Mouse (Mus musculus) erythroblast, adult 5-6 weeks (primary cell): ENCODE data around the gene Cltc. TPM values are rescaled to one million over a fixed set of nuclear protein-coding genes. Genes with fewer than 3 reads are reported as not detected.
"Not testable (repeated sequence)": the region's sequence is repeated elsewhere in the genome, so short reads cannot be mapped to it uniquely, and the experiment has no call there.

ENCODE experiments used
- ATAC-seq: replicated peaks from 2 replicates; pipeline ENCODE4 v1.8.0; 2016; ENCODE audit warnings: moderate number of reproducible peaks, mild to moderate bottlenecking, moderate TSS enrichment, inconsistent platforms; ENCODE audit not compliant: poor library complexity, low FRiP score, severe bottlenecking
- total RNA-seq, 2 experiments: library from RNA; stranded (forward) in 1 of 2; stranded (reverse) in 1 of 2; fragments of 150-400 nt in 1 of 2; fragments of 200-764, 138-1000 nt in 1 of 2; gene quantifications; 2 replicates each; pipeline versions ENCODE4 v1.2.3 to v1.2.4; 2015 to 2017; ENCODE audit warnings: low replicate concordance in 2 of 2

Gene Cltc
- total RNA-seq, 2 experiments from 2014 or later = 190 to 330 TPM

DNA sequence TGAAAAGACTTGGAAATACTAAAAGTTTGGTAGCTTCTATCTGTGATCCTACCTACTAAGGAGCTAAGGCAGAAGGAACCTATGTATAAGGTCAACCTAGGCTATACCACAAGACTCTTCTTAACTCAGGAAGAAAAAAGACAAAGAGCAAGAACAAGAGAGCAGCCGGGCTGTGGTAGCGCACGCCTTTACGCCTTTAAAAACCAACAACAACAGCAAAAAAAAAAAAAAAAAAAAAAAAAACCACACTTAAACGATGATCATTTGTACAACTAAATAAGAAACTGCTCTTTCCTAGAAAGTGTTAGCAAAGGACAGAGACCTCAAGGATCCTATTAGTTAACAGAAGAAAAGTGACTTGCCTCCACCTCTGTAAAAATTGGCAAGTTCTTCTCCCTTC lies 15.9 kb downstream of the Cltc start:
- no peak for ATAC-seq

DNA sequence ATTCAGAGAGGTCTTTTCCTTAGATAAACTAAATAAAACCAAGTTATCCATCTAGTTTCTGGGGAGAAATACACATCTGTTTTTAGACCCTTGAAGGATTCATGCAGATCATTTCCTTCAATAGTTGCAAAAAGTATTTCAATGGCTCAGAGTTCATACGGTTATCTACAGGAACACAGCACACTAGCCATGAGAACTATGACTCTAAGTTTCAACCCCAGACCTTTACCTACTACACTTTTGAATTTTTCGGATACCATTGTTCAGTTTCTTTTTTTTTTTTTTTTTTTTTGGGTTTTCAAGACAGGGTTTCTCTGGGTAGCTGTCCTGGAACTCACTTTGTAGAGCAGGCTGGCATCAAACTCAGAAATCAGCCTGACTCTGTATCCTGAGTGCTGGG lies 17.9 kb downstream of the Cltc start:
- ATAC-seq = no peak

GRCm38 (mm10) chr11:86738956-86739355 lies 18.4 kb downstream of the Cltc start:
- ATAC-seq = no peak

GRCm38 (mm10) chr11:86738308-86738707 lies 19.1 kb downstream of the Cltc start:
- ATAC-seq = not testable (repeated sequence)

DNA sequence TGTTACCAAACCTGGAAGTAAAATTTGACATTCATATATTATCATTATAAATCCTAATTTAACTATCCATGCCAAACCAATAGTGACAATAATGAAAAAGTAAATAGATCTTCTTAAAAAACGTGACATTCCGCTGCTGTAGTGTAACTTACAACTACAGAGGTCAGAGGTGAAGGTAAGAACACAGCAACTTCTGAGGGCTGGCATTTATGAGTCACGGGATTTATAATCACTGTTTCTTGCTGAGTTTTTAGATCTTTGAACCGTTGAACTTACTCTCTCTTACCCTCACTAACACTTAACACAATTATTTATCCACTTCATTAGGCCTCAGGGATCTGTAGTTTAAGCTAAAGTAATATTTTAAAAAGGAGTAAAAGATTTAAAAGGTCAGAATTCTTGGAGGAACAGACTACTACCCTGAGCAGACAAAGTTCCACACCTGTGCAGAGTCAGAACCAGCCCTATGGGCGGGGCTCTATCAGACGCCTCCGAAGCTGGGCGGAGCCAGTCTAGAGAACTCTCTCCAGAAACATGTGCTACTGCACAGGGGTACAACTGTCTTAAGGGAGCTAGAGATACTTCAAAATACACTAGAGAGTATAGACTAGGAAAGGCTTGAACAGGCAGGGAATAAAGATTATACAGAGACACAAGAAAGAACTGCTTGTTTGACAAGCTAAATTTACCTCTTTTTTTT lies 19.9 kb downstream of the Cltc start:
- ATAC-seq = peak; percentile 90

DNA sequence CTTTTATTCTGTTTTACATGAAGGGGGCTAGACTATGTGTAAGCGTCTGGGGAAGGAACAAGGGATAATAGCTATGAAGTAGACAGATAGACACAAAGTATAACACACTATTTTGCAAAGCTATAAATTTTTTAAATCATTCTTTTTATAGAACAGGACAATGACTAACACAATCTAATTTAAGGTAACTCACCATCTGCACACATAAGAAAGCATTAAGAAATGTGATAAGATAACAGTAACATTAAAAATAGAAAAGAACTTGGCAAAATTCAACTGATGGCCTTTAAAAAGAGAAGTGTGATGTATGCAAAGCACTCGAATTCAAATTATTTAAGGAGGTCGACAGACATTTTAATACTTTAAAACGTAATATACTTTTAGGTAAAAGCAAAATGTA lies 22.4 kb downstream of the Cltc start:
- ATAC-seq = no peak

GRCm38 (mm10) chr11:86734241-86734939 lies 23.0 kb downstream of the Cltc start:
- ATAC-seq = no peak

- no peak for ATAC-seq
These were observed 25.9 kb downstream of the Cltc start for GRCm38 (mm10) chr11:86731443-86731842.

DNA sequence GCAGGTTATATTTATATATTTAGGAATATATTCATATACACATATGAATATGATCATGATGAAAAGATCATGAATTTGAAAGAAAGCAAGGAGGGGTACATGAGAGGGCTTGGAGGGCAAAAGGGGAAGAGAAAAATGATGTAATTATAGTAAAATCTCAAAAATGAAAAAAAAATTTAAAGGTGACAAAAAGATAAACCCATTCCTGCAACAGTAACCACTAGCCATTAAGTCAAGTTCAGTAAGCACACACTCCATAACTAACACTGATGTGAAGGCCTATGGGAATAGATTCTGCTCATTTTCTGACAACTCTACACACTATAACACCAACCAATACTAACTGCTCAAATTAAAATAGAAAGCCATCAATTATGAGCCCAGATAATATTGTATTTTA lies 31.8 kb downstream of the Cltc start:
- no peak for ATAC-seq

- ATAC-seq = no peak
These were observed 32.4 kb downstream of the Cltc start for GRCm38 (mm10) chr11:86724982-86725381.

DNA sequence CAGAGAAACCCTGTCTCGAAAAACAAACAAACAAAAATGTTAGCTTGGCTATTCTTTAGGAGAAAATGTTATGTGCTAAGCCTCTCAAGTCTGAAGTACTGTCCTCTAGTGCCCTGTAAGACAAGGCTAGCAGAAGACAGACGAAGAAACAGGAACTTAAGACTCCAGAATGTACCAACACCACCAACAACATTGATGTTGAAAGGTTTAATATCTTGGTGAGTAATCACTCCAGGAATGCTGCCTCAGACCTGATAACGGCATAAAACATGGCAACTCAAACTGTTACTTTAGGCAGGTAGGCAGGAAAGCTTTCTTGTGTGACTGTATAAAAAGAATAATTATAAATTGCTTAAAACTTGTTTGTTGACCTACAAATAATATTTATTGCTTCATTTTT lies 33.4 kb downstream of the Cltc start:
- no peak for ATAC-seq

GRCm38 (mm10) chr11:86719390-86719789 lies 38.0 kb downstream of the Cltc start:
- no peak for ATAC-seq

DNA sequence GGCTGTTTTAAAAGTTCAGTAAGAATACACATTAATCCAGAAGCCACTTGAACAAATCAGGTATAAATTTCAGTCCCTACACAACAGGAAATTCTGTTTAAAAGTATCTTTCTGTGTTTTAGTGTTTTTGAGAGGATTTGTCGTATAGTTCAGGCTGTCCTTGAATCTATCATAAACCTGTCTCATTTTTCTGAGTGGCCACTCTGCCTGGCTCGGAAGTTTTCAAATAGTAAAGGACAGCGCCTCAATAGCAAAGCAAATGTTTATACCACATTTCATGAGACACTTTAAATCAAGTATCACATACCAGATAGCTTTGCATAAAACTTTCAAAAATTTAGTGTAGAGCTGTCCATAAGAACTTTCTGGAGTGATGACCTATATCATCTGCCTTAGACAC lies 39.0 kb downstream of the Cltc start:
- ATAC-seq = no peak

DNA sequence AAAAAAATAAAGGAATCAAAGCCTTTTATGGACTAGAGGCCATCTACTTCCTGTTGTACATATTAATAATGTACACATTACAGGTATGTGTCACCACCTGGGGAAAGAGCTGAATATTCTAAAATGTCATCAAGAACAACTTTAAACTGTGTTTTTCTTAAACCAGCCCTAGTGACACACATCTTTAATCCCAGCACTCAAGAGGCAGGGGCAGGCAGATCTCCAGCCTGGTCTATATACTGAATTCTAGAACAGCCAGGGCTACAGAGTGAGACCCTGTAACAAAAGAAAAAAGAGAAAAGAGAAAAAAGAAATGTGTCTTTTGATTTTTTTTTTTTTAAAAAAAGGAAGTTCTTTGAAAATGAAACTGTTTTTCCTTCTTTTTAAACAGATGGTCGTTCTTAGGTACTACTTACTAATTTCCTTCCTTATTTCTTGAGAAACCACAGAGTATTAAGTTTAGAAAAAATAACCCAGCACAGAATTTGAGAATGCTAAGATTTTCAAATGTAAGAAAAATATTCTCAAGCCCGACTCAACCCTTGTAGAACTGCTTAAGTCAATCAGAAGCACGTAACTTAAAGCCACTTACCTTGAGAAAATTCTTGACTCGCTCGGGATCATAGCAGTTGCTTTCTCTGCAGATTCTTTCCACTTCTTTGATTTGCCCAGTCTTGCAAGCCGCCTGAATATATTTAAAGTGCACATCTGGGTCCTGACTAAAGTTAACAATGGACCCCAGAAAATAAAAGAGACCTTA lies 39.9 kb downstream of the Cltc start:
- no peak for ATAC-seq

- ATAC-seq = no peak
These were observed 42.8 kb downstream of the Cltc start for GRCm38 (mm10) chr11:86714606-86715005.

GRCm38 (mm10) chr11:86701151-86701550 lies 56.2 kb downstream of the Cltc start:
- ATAC-seq = no peak

- ATAC-seq = no peak
These were observed 61.9 kb downstream of the Cltc start for GRCm38 (mm10) chr11:86695461-86695860.

GRCm38 (mm10) chr11:86692546-86692945 lies 64.8 kb downstream of the Cltc start:
- no peak for ATAC-seq

DNA sequence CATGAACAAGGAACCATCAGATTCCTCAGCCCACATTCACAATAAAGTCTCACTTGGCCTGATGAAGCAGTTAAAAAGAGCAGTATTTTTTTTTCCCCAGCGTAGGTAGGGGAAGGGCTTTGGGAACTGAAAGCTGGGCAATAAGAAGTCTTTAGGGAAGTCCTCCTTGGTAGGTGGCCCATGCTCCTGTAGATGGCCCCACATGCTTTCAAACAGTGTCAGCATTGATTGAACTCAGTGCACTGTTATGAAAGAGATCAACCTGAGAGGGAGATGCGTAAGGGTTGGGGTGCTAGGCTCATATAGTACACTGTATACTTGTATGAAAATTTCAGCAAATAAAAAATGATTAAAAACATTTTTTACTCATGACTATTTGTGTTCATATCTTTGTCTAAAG lies 65.4 kb downstream of the Cltc start:
- ATAC-seq = no peak

DNA sequence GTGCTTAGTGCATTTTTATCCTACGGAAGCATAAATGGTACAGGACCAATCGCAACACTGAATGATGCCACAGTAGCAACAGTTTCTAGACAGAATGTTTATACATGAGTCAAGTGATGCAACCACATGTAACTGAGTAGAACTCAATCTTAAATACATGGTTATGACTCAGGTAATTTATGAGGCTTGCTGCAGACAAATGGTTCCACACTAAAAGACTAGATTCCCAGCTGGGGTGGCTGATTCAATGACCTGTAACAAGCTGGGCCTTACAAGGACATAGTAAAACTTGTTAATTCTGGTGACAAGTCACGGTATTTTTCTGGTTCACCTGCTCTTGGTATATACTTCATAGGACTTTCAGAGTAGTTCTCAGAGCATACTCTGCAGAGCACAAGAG lies 65.9 kb downstream of the Cltc start:
- no peak for ATAC-seq

DNA sequence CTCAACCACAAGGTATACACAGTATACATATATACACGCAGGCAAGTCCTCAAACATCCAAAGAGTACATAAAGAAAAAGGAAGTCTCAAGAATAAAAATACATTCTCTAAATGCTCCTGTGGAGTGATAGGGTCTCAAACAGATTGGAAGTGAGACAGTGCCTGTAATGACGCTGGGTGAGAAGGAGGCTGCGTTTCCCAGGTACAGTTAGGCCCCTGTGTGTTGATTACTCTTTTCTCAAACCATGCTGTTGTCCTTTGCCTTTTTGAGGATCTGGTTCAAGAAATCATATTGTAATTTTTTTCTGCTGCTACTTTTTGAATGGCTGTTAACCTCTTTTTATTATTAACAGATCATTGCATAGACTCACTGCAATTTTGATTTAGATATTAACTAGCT lies 67.0 kb downstream of the Cltc start:
- no peak for ATAC-seq
